Mouse (Mus musculus): ENCODE measurements around the gene Gbp8. TPM values are rescaled to one million over a fixed set of nuclear protein-coding genes. Genes with fewer than 3 reads are reported as not detected.

Gene Gbp8
- polyA plus RNA-seq, 1 experiment from 2014 or later: 0.19 TPM

DNA sequence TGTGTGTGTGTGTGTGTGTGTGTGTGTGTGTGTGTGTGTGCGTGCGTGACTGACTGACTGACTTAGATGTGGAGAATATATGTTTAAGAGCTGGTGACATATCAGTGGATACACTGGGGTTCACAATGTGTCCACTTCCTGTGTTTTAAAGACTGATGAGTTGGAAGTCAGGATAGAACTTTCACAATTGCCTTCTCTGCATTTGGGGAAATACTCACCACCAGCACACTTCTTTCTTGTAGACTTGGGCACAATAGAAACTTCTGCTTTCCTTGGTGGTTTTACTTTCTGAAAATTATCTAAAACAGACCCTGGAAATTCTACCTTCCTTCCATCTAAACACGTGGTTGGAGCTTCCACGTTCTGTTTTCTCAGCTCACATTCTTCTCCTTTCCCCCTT is 127.8 kb downstream of the Gbp8 start:
- Histone ChIP-seq H3K27ac (ENCODE audit: low read depth, low read length) (no peak overlapping the region), H3K9ac (ENCODE audit: low read length) (no peak overlapping the region), H3K9me3 (ENCODE audit: control insufficient read depth, low read length) (peaks cover 4% of the 10 kb centered on the region; the same call in 1 of the 2 replicates), H3K27me3 (ENCODE audit: control insufficient read depth, insufficient read depth, low read length) (no peaks in the 10 kb centered on the region), H3K36me3 (ENCODE audit: control insufficient read depth, insufficient read depth, low read length) (no peaks in the 10 kb centered on the region), H3K4me3 (ENCODE audit: low read depth, low read length) (no peak overlapping the region), H3K4me1 (ENCODE audit: control insufficient read depth, insufficient read depth, low read length) (no peaks in the 10 kb centered on the region), H3K4me2 (no peak overlapping the region)
- ATAC-seq (ENCODE audit: low FRiP score) (no peak), DNase-seq (ENCODE audit: low spot score, missing footprints) (no peak)
- 88% methylated on average over 4 of the region's 4 CpGs for WGBS

DNA sequence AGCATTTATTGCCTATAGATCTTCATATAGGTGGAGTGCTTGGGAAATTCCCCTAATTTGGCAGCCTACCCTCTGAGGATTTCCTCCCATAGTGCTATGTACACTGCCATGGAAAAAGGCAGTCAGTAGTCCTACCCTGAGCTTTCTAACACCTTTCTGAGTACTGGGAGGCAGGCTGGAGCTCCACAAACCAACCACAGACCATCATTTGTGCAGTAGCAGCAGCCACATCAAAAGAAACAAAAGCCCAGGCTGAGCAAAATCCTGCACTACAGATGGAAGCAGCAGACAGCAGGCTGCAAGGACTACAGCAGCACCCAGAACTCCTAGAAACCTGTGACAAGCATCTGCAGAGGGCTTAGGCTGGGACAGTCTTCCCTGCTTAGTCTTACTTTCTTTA is 129.0 kb downstream of the Gbp8 start:
- Histone ChIP-seq H3K27ac (ENCODE audit: low read depth, low read length) (no peak overlapping the region), H3K27me3 (ENCODE audit: control insufficient read depth, insufficient read depth, low read length) (no peaks in the 10 kb centered on the region), H3K9ac (ENCODE audit: low read length) (no peak overlapping the region), H3K4me1 (ENCODE audit: control insufficient read depth, insufficient read depth, low read length) (no peaks in the 10 kb centered on the region), H3K36me3 (ENCODE audit: control insufficient read depth, insufficient read depth, low read length) (no peaks in the 10 kb centered on the region), H3K9me3 (ENCODE audit: control insufficient read depth, low read length) (peaks cover 4% of the 10 kb centered on the region; the same call in 1 of the 2 replicates), H3K4me3 (ENCODE audit: low read depth, low read length) (no peak overlapping the region), H3K4me2 (no peak overlapping the region)
- ATAC-seq (ENCODE audit: low FRiP score) (no peak), DNase-seq (ENCODE audit: low spot score, missing footprints) (no peak)

- Histone ChIP-seq H3K4me2 (no peak overlapping the region), H3K36me3 (ENCODE audit: control insufficient read depth, insufficient read depth, low read length) (no peaks in the 10 kb centered on the region), H3K27me3 (ENCODE audit: control insufficient read depth, insufficient read depth, low read length) (no peaks in the 10 kb centered on the region), H3K9ac (ENCODE audit: low read length) (no peak overlapping the region), H3K4me1 (ENCODE audit: control insufficient read depth, insufficient read depth, low read length) (no peaks in the 10 kb centered on the region), H3K9me3 (ENCODE audit: control insufficient read depth, low read length) (no peaks in the 10 kb centered on the region), H3K27ac (ENCODE audit: low read depth, low read length) (no peak overlapping the region), H3K4me3 (ENCODE audit: low read depth, low read length) (no peak overlapping the region)
- DNase-seq (ENCODE audit: low spot score, missing footprints) (no peak), ATAC-seq (ENCODE audit: low FRiP score) (no peak)
- WGBS: 86% methylated on average over 2 of the region's 2 CpGs
Measured at GRCm38 (mm10) chr5:104989411-104989810, 149.9 kb downstream of the Gbp8 start.

DNA sequence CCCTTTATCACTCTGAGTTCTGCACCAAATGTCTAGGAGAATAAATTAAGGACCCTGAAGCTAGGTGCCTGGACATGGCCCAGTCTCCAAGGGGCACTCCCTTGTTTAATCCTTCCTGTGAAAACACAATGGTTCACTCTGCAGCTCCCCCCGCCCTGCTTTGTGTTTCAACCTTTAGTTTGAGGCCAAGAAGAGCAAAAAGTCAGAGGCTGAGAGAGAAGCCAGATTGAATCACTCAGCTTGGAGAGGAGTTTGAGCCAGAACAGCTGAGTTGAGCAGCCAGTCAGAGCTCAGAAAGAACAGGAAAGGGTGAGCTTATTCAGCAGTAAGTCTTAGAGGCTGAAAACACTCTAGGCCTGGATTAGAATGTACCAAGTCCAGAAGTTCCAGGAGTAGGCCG is 151.3 kb downstream of the Gbp8 start:
- no peak for DNase-seq (ENCODE audit: low spot score, missing footprints)
- no peaks in the 10 kb centered on the region for H3K4me1 ChIP-seq (ENCODE audit: control insufficient read depth, insufficient read depth, low read length)
- H3K9ac ChIP-seq (ENCODE audit: low read length): no peak overlapping the region
- no peak overlapping the region for H3K4me3 ChIP-seq (ENCODE audit: low read depth, low read length)
- 63% methylated on average over 2 of the region's 2 CpGs for WGBS
- no peak overlapping the region for H3K27ac ChIP-seq (ENCODE audit: low read depth, low read length)
- H3K27me3 ChIP-seq (ENCODE audit: control insufficient read depth, insufficient read depth, low read length): no peaks in the 10 kb centered on the region
- no peak overlapping the region for H3K4me2 ChIP-seq
- ATAC-seq (ENCODE audit: low FRiP score): no peak
- no peaks in the 10 kb centered on the region for H3K36me3 ChIP-seq (ENCODE audit: control insufficient read depth, insufficient read depth, low read length)
- no peaks in the 10 kb centered on the region for H3K9me3 ChIP-seq (ENCODE audit: control insufficient read depth, low read length)

DNA sequence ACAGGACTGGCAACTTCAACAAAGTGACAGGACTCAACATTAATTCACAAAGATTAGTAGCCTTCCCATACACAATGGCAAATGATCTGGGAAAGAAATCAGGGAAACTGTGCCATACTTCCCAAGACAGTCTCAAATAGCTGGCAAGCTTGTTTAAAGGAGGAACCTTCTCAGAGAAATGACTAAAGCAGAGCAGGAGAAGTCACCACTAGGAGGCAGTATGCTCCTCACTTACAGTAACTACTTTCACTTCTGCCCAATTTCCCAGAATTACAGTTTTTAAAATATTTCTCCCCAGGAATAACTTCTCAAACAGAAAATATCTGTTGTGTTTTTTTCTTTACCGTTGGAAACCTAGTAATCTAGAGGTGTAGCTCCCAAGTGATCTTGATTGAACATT is 152.6 kb downstream of the Gbp8 start:
- Histone ChIP-seq H3K36me3 (ENCODE audit: control insufficient read depth, insufficient read depth, low read length) (no peaks in the 10 kb centered on the region), H3K4me2 (no peak overlapping the region), H3K9me3 (ENCODE audit: control insufficient read depth, low read length) (no peaks in the 10 kb centered on the region), H3K27me3 (ENCODE audit: control insufficient read depth, insufficient read depth, low read length) (no peaks in the 10 kb centered on the region), H3K4me1 (ENCODE audit: control insufficient read depth, insufficient read depth, low read length) (no peaks in the 10 kb centered on the region), H3K9ac (ENCODE audit: low read length) (no peak overlapping the region), H3K27ac (ENCODE audit: low read depth, low read length) (no peak overlapping the region), H3K4me3 (ENCODE audit: low read depth, low read length) (no peak overlapping the region)
- DNase-seq (ENCODE audit: low spot score, missing footprints) (no peak), ATAC-seq (ENCODE audit: low FRiP score) (no peak)
- 57% methylated on average over 1 of the region's 1 CpGs for WGBS

- Histone ChIP-seq H3K4me3 (ENCODE audit: low read depth, low read length) (no peak within 1 kb of the TSS), H3K9ac (ENCODE audit: low read length) (no peak within 1 kb of the TSS), H3K27ac (ENCODE audit: low read depth, low read length) (no peak within 1 kb of the TSS), H3K9me3 (ENCODE audit: control insufficient read depth, low read length) (no peaks in the 10 kb centered on the region), H3K4me2 (no peak within 1 kb of the TSS), H3K27me3 (ENCODE audit: control insufficient read depth, insufficient read depth, low read length) (no peaks in the 10 kb centered on the region), H3K36me3 (ENCODE audit: control insufficient read depth, insufficient read depth, low read length) (no peaks in the 10 kb centered on the region), H3K4me1 (ENCODE audit: control insufficient read depth, insufficient read depth, low read length) (no peaks in the 10 kb centered on the region)
- no peak for ATAC-seq (ENCODE audit: low FRiP score)
- WGBS: 31% methylated on average over 12 of the region's 12 CpGs
- no peak for DNase-seq (ENCODE audit: low spot score, missing footprints)
Measured at GRCm38 (mm10) chr5:104982535-104982934, 156.8 kb downstream of the Gbp8 start, which contains the start of gene Abcg3. Gene Abcg3 (minus strand): TSS chr5:104982718.

DNA sequence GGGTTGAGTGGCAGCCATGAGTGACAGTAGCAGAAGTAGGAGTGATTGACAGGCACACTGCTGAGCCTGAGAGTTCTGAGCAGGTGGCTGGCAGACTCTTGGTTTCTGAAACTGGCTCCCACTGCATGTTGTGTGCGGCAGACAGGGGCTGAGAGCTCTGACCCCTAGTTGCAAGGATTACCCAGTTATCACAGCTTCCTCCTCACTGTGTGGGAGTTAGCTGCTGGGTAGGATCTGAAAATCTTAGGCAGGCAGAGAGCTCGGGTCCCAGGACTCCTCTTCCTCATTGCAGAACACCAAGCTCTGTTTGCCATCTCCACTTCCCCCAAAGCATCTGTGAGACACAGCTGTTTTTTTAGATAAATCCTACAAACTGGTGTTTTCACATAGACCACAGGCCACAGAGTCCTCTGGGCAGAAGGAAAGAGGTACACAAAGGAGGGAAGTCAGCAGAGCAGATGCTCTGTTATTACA is 160.3 kb downstream of the Gbp8 start:
- no peak for DNase-seq (ENCODE audit: low spot score, missing footprints)
- Histone ChIP-seq H3K9me3 (ENCODE audit: control insufficient read depth, low read length) (no peaks in the 10 kb centered on the region), H3K27me3 (ENCODE audit: control insufficient read depth, insufficient read depth, low read length) (no peaks in the 10 kb centered on the region), H3K4me1 (ENCODE audit: control insufficient read depth, insufficient read depth, low read length) (no peaks in the 10 kb centered on the region), H3K36me3 (ENCODE audit: control insufficient read depth, insufficient read depth, low read length) (no peaks in the 10 kb centered on the region), H3K4me2 (no peak overlapping the region), H3K27ac (ENCODE audit: low read depth, low read length) (no peak overlapping the region), H3K4me3 (ENCODE audit: low read depth, low read length) (no peak overlapping the region), H3K9ac (ENCODE audit: low read length) (no peak overlapping the region)
- WGBS: 70% methylated on average over 2 of the region's 2 CpGs
- ATAC-seq (ENCODE audit: low FRiP score): no peak

Other genes starting within 250 kb of the Gbp8 start
- 0.45 and 0.51 TPM in 2 replicates for gene Abcg3, start 156.8 kb downstream of the Gbp8 start, polyA plus RNA-seq (2014; fragmentation: Nextera tagmentation; extraction: Ambion mirVana)
- gene Gbp9, start within 50 bp of the Gbp8 start, polyA plus RNA-seq (2014; fragmentation: Nextera tagmentation; extraction: Ambion mirVana): 1.2 and 1.3 TPM in 2 replicates
- 0.15 and 0.40 TPM in 2 replicates for gene Gbp4, start within 50 bp of the Gbp8 start, polyA plus RNA-seq (2014; fragmentation: Nextera tagmentation; extraction: Ambion mirVana)
- gene Gbp10, start 100.0 kb upstream of the Gbp8 start, polyA plus RNA-seq (2014; fragmentation: Nextera tagmentation; extraction: Ambion mirVana): 0.44 TPM in 1 of 2 replicates, not detected in the other
- gene Gm43302, start 154.2 kb upstream of the Gbp8 start, polyA plus RNA-seq (2014; fragmentation: Nextera tagmentation; extraction: Ambion mirVana): not detected in 2 replicates
- 0.51 TPM in 1 of 2 replicates, not detected in the other for gene Gbp6, start 154.2 kb upstream of the Gbp8 start, polyA plus RNA-seq (2014; fragmentation: Nextera tagmentation; extraction: Ambion mirVana)